Mouse (Mus musculus) intestine, postnatal 0 days (tissue): ENCODE data around the gene Slc9a3. TPM values are rescaled to one million over a fixed set of nuclear protein-coding genes. Genes with fewer than 3 reads are reported as not detected.

Experiments used
- ATAC-seq: fragments of 200-750 bp; cut with Nextera tagmentation; 2 replicates; pipeline ENCODE4 v1.8.0; 2017; ENCODE audit warnings: mild to moderate bottlenecking, moderate TSS enrichment, moderate library complexity
- H3K27ac ChIP-seq: fragments of 300-500 bp; sonication (generic); 2 replicates; pipeline ENCODE4 v1.5.1; 2014; ENCODE audit warnings: mild to moderate bottlenecking, low read depth, low read length, moderate library complexity
- H3K27me3 ChIP-seq: fragments of 300-500 bp; sonication (generic); replicated peaks from 2 replicates; pipeline ENCODE4 v1.6.1; 2014; ENCODE audit warnings: low read length, mixed read lengths; ENCODE audit not compliant: control insufficient read depth, insufficient read depth
- H3K36me3 ChIP-seq: fragments of 300-500 bp; sonication (generic); 2 replicates; pipeline ENCODE4 v1.6.1; 2014; ENCODE audit warnings: mild to moderate bottlenecking, moderate library complexity; ENCODE audit not compliant: control insufficient read depth, insufficient read depth
- H3K4me1 ChIP-seq: fragments of 300-500 bp; sonication (generic); replicated peaks from 2 replicates; pipeline ENCODE4 v1.6.1; 2014; ENCODE audit warnings: antibody characterized with exemption, low read length, mixed read lengths; ENCODE audit not compliant: control insufficient read depth, insufficient read depth
- H3K4me2 ChIP-seq: fragments of 300-500 bp; sonication (generic); replicated peaks from 2 replicates; pipeline ENCODE4 v1.6.1; 2014; ENCODE audit warnings: low read depth, mild to moderate bottlenecking, moderate library complexity
- H3K4me3 ChIP-seq: fragments of 300-500 bp; sonication (generic); 2 replicates; pipeline ENCODE4 v1.5.1; 2014; ENCODE audit warnings: low read depth, low read length
- H3K9ac ChIP-seq: fragments of 300-500 bp; sonication (generic); 2 replicates; pipeline ENCODE4 v1.6.1; 2014; ENCODE audit warnings: mild to moderate bottlenecking, low read depth, low read length
- H3K9me3 ChIP-seq: fragments of 300-500 bp; sonication (generic); 2 replicates; pipeline ENCODE4 v1.6.1; 2016; ENCODE audit warnings: mixed run types; ENCODE audit not compliant: control insufficient read depth
- CTCF ChIP-seq: sonication (generic); IDR thresholded peaks from 2 replicates; pipeline ENCODE4 v1.5.1; 2016; ENCODE audit warnings: low read depth, mild to moderate bottlenecking, control low read depth, antibody characterized with exemption, moderate library complexity
- WGBS: fragments of 180-500 bp; shearing (Covaris S2); extraction: QIAGEN DNeasy Blood & Tissue Kit; methylation state at CpG from one replicate; pipeline ENCODE4 v1.1.7; 2014; 5-methylcytosine and 5-hydroxymethylcytosine counted together
- polyA plus RNA-seq: library from polyadenylated mRNA; unstranded; fragments of >200 nt; fragmentation: Nextera tagmentation; extraction: Ambion mirVana; gene quantifications from 2 replicates; pipeline ENCODE4 v1.2.1, GENCODE M21; 2015

Slc9a3 gene
- polyA plus RNA-seq, 1 experiment from 2014 or later: 21.9 TPM

DNA sequence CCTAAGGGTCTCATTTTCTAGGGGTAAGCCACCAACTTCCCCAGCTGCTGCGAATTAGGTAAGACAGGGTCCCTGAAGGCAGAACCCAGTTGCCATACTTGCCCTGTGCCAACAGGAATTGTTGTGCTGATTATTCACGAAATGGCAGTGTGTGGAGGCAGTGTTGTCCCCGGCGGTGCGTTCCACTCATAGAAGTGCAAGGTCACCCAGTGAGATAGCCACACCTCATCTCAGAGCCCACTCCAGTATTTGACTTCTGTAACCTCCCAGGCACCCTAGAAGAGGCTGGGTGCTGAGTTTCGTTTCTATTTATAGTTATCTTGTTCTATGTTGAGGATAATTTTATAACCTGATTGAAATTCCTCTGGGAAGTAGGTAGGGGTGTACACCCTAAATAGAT lies 22.3 kb upstream of the Slc9a3 start:
- H3K9me3 ChIP-seq: no peaks in the 10 kb centered on the region
- no peaks in the 10 kb centered on the region for H3K27me3 ChIP-seq
- TF ChIP-seq CTCF: no peak
- H3K36me3 ChIP-seq: no peaks in the 10 kb centered on the region
- peaks cover 12% of the 10 kb centered on the region for H3K4me1 ChIP-seq
- no peak for ATAC-seq
- H3K9ac ChIP-seq: no peak overlapping the region
- 0 out of 2 replicates have a peak overlapping the region, but pooled peaks have one; percentile 6 for H3K4me2 ChIP-seq
- 36% methylated on average over 6 of the region's 6 CpGs for WGBS
- H3K27ac ChIP-seq: no peak overlapping the region
- no peak overlapping the region for H3K4me3 ChIP-seq

GRCm38 (mm10) chr13:74102108-74102830 lies 19.0 kb upstream of the Slc9a3 start:
- TF ChIP-seq CTCF: no peak
- 46% methylated on average over 8 of the region's 8 CpGs for WGBS
- no peak overlapping the region for H3K4me3 ChIP-seq
- peak; percentile 87 for ATAC-seq
- peak overlapping the region; percentile 92 for H3K27ac ChIP-seq
- no peaks in the 10 kb centered on the region for H3K9me3 ChIP-seq
- no peak overlapping the region for H3K4me2 ChIP-seq
- peaks cover 16% of the 10 kb centered on the region for H3K4me1 ChIP-seq
- H3K9ac ChIP-seq: no peak overlapping the region
- H3K36me3 ChIP-seq: no peaks in the 10 kb centered on the region
- no peaks in the 10 kb centered on the region for H3K27me3 ChIP-seq

DNA sequence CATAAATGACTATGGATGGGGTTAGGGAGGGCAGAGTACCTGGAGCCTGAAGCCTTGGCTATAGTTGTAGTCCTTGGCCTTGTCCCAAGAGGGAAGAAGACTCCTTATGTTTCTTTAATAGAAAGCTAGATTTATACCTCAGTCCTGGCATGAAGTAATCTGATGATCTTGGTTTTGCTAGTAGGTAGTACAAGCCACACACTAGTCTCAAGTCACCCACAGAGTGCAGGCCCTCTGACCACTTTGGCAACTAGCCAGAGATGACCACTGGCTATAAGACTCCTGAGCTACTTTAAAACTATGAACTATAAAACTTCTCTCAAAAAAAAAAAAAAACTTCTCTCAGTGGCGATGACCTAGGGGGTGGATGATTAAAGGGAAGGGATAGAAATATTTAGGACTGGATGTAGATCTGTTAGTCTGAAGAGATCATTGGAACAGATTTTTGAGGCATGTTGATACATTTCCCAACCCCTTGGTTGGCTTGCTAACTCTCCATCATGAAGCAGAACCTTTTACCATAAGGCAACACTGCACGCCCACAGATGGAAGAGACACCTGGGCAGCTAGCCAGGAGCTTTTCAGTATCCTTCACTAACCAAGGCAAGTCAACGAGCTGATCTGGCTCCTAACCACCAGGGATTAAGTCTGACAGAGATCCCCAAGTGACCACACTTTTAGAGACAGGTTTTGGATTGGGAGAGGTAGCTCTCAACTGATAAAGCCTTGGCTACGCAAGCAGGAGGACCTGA lies 18.2 kb upstream of the Slc9a3 start:
- H3K4me2 ChIP-seq: no peak overlapping the region
- ATAC-seq: no peak
- H3K9me3 ChIP-seq: no peaks in the 10 kb centered on the region
- H3K27me3 ChIP-seq: no peaks in the 10 kb centered on the region
- peak overlapping the region; percentile 92 for H3K27ac ChIP-seq
- no peak overlapping the region for H3K9ac ChIP-seq
- H3K4me3 ChIP-seq: no peak overlapping the region
- 70% methylated on average over 4 of the region's 4 CpGs for WGBS
- TF ChIP-seq CTCF: no peak
- H3K36me3 ChIP-seq: no peaks in the 10 kb centered on the region
- peaks cover 16% of the 10 kb centered on the region for H3K4me1 ChIP-seq

GRCm38 (mm10) chr13:74104417-74104816 lies 16.8 kb upstream of the Slc9a3 start:
- no peaks in the 10 kb centered on the region for H3K27me3 ChIP-seq
- peak; percentile 75 for ATAC-seq
- 39% methylated on average over 7 of the region's 7 CpGs for WGBS
- no peaks in the 10 kb centered on the region for H3K36me3 ChIP-seq
- H3K4me2 ChIP-seq: no peak overlapping the region
- H3K9me3 ChIP-seq: no peaks in the 10 kb centered on the region
- peak overlapping the region; percentile 92 for H3K27ac ChIP-seq
- no peak for TF ChIP-seq CTCF
- peaks cover 20% of the 10 kb centered on the region for H3K4me1 ChIP-seq
- no peak overlapping the region for H3K9ac ChIP-seq
- no peak overlapping the region for H3K4me3 ChIP-seq

DNA sequence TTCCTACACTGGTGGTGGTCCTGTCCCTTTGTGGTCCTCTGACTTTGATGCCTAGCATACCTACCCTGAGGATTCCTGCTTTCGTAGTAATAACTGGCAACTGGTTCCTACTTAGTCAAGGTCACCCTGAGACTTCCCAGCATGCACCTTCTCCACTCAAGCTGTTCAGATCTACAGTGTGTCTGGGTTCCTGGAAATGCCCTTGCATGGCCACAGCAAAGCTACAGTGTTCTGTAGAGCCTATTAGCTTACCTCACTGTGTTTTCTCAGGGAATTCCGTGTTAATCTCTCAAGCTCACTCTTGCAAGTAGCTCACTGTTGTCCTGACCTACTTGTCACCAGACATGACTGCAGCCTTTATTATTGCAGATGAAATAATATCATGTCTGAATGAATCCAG lies 13.8 kb upstream of the Slc9a3 start:
- Histone ChIP-seq H3K9ac (no peak overlapping the region), H3K4me2 (no peak overlapping the region), H3K27me3 (no peaks in the 10 kb centered on the region), H3K36me3 (no peaks in the 10 kb centered on the region), H3K4me3 (no peak overlapping the region), H3K9me3 (no peaks in the 10 kb centered on the region), H3K27ac (no peak overlapping the region), H3K4me1 (peaks cover 24% of the 10 kb centered on the region)
- WGBS: 70% methylated on average over 2 of the region's 2 CpGs
- no peak for TF ChIP-seq CTCF
- ATAC-seq: no peak

- H3K36me3 ChIP-seq: no peaks in the 10 kb centered on the region
- no peaks in the 10 kb centered on the region for H3K27me3 ChIP-seq
- TF ChIP-seq CTCF: no peak
- no peak overlapping the region for H3K9ac ChIP-seq
- H3K4me1 ChIP-seq: 0 out of 2 replicates have a peak, but pooled peaks cover 9% of the 10 kb centered on the region
- no peak overlapping the region for H3K4me2 ChIP-seq
- WGBS: 83% methylated on average over 4 of the region's 4 CpGs
- no peak overlapping the region for H3K27ac ChIP-seq
- H3K9me3 ChIP-seq: no peaks in the 10 kb centered on the region
- no peak for ATAC-seq
- no peak overlapping the region for H3K4me3 ChIP-seq
These were observed 8.7 kb upstream of the Slc9a3 start for GRCm38 (mm10) chr13:74112593-74112992.
